Mouse (Mus musculus) urinary bladder, postnatal 0 days (tissue): ENCODE measurements around the gene Mmd2. TPM values are rescaled to one million over a fixed set of nuclear protein-coding genes. Genes with fewer than 3 reads are reported as not detected.

ENCODE experiments used
- polyA plus RNA-seq: library from polyadenylated mRNA; unstranded; fragments of >200 nt; fragmentation: Nextera tagmentation; extraction: Ambion mirVana; gene quantifications from 2 replicates; pipeline ENCODE4 v1.2.1, GENCODE M21; 2015

Gene Mmd2
- 0.04 and 0.30 TPM in 2 replicates for polyA plus RNA-seq

GRCm38 (mm10) chr5:142608259-142608988 is at the start of gene Mmd2:
Gene Mmd2 (minus strand): TSS chr5:142608800.

GRCm38 (mm10) chr5:142627398-142627797 is 18.8 kb upstream of the Mmd2 start, which contains the start of gene Wipi2:
Gene Wipi2 (plus strand): TSS chr5:142627698.

GRCm38 (mm10) chr5:142550706-142551652 is 57.6 kb downstream of the Mmd2 start, which contains the start of gene Radil:
Gene Radil (minus strand): TSS chr5:142551098.

GRCm38 (mm10) chr5:142529915-142530314 is 78.7 kb downstream of the Mmd2 start, which contains the start of gene Papolb:
Gene Papolb (minus strand): TSS chr5:142530076.

Other genes starting within 250 kb of the Mmd2 start
- 4.7 and 5.9 TPM in 2 replicates for gene Foxk1, start 207.3 kb downstream of the Mmd2 start, polyA plus RNA-seq
- 4.3 and 4.6 TPM in 2 replicates for gene Ap5z1, start 144.9 kb downstream of the Mmd2 start, polyA plus RNA-seq
- 0.12 TPM in 1 of 2 replicates, not detected in the other for gene Papolb, start 78.7 kb downstream of the Mmd2 start, polyA plus RNA-seq
- gene Radil, start 57.7 kb downstream of the Mmd2 start, polyA plus RNA-seq = 1.6 and 3.7 TPM in 2 replicates
- 26.5 and 29.3 TPM in 2 replicates for gene Wipi2, start 18.9 kb upstream of the Mmd2 start, polyA plus RNA-seq
- 0.30 and 0.45 TPM in 2 replicates for gene Slc29a4, start 83.7 kb upstream of the Mmd2 start, polyA plus RNA-seq
- 25.5 and 29.6 TPM in 2 replicates for gene Tnrc18, start 208.9 kb upstream of the Mmd2 start, polyA plus RNA-seq